Mouse (Mus musculus): ENCODE measurements around the gene Stmn3.
"Not testable (repeated sequence)": the region's sequence is repeated elsewhere in the genome, so short reads cannot be mapped to it uniquely, and the experiment has no call there.

Stmn3 gene
- long read RNA-seq, experiment 1, transcript Stmn3-201 (5 exons, 1,136 nt): major isoform, 26 of 27 reads
- long read RNA-seq, experiment 1, partial matches to known transcripts: 0 of 27 reads
- long read RNA-seq, experiment 1, other reads (novel, unspliced or antisense): 1 of 27 reads
- long read RNA-seq, experiment 2, transcript Stmn3-201 (5 exons, 1,136 nt): major isoform, 28 of 33 reads
- long read RNA-seq, experiment 2, partial matches to known transcripts: 2 of 33 reads
- long read RNA-seq, experiment 2, other reads (novel, unspliced or antisense): 3 of 33 reads

DNA sequence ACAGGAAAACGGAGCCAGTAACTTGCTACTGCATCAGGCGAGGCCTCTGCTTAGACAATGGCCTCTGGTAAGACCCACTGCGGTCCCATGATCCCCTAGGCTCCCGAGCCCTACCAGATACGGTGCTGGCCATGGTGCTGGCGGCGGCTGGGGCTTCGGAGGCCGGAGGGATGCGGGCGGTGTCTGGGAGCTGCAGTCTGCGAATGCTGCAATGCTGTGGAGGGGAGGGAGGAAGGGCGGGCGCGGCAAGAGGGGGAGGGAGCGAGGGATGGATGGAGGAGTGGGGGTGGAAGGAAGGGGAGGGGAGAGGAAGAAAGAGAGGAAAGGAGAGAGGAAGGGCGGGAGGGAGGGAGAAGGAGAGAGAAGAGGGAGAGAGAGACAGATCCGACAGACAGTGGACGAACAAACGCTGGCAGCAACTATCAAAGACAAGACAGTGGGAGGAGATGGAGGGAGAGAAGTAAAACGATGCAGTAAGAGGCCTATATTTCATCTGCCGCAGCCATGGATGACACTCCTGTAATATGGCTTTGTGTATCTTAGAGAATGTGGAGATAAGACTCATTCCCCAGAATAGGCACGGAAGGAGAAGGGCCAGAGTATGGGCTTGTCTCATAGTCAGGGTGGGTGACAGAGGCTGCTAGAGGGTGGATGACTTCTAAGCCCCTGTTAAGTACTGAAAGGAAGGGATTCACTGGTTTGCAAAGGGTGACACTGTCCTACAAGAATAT, at the start of gene Stmn3:
Stmn3 (minus strand) TSS at position 421 of the 731 bp plus-strand sequence.
- intact Hi-C loops (cut with DNase I): no loop called here

- intact Hi-C loops (cut with DNase I): no loop called here
Observed at GRCm38 (mm10) chr2:181363946-181364345, 49.6 kb upstream of the Stmn3 start.

- intact Hi-C loops (cut with DNase I): no loop called here
Observed at GRCm38 (mm10) chr2:181356780-181357179, 42.5 kb upstream of the Stmn3 start.

DNA sequence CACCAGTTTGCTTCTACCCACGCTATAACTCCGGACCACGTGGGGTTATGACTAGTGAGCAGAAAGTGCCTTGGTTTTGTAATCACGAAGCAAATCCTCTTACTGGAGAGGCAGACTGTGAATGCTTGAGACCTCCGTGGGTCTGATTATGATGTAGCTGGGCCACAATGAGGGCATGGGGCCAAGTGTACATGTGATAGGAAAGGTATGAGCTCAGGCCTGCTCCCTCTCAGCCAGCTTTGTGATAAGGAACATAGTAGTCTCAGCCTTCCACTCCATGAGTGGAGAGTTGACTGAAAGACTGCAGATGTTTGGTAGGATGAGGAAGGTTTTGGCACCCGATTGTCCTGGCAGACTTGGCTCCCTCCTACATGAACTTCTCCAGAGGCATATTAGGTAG, 28.5 kb upstream of the Stmn3 start:
- intact Hi-C loops (cut with DNase I): no loop called here

DNA sequence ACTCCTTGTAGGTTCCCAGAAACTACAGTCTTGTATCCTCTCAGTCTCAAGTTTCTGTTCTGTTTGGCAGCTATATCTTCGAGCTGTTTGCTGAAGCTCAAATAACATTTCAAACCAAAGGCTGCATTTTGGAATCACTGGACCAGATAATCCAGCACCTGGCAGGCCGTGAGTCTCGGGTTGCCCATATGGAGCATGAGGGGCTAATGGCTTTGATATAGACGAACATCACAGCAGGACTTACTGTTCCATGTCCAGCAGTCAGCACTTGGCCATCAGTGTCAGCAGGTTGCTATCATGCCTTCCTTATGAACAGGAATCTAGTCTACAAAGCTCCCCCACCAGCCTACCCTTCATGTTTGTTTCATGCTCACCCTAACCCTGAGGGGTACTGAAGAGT, 26.1 kb upstream of the Stmn3 start:
- intact Hi-C loops (cut with DNase I): no loop called here

- intact Hi-C loops (cut with DNase I): loop anchor here (2.0 kb wide), 1 partner anchor 147 kb away; the partner anchor contains the start of gene Ppdpf
Observed at GRCm38 (mm10) chr2:181334023-181334422, 19.7 kb upstream of the Stmn3 start.

- intact Hi-C loops (cut with DNase I): no loop called here
Observed at GRCm38 (mm10) chr2:181332542-181332941, 18.2 kb upstream of the Stmn3 start.

GRCm38 (mm10) chr2:181326098-181326497, 11.8 kb upstream of the Stmn3 start:
- intact Hi-C loops (cut with DNase I): no loop called here

GRCm38 (mm10) chr2:181322136-181322535, 7.8 kb upstream of the Stmn3 start:
- intact Hi-C loops (cut with DNase I): no loop called here

DNA sequence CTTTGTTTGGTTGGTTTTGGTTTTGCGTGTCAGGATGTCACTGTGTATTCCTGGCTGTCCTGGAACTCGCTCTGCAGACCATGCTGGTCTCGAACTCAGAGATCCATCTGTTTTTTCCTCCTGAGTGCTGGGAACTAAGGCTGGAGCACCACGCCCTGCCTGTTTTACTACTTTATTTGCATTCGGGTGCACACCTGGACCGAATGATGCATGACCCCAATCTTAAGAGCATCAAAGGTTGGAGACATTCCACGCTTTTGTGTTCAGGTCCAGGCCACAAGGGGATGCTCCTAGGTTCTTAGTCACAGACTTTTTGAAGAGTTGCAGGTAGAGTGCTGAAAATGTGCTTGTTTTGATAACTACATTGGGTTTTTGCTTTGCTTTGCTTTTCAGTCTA, 5.8 kb upstream of the Stmn3 start:
- intact Hi-C loops (cut with DNase I): no loop called here

GRCm38 (mm10) chr2:181319248-181320102, 5.2 kb upstream of the Stmn3 start, which contains the start of gene Rtel1:
TSS of gene Rtel1 (plus strand) at chr2:181319739.
- intact Hi-C loops (cut with DNase I): no loop called here

GRCm38 (mm10) chr2:181313344-181314079, 788 bp downstream of the Stmn3 start:
- intact Hi-C loops (cut with DNase I): no loop called here

DNA sequence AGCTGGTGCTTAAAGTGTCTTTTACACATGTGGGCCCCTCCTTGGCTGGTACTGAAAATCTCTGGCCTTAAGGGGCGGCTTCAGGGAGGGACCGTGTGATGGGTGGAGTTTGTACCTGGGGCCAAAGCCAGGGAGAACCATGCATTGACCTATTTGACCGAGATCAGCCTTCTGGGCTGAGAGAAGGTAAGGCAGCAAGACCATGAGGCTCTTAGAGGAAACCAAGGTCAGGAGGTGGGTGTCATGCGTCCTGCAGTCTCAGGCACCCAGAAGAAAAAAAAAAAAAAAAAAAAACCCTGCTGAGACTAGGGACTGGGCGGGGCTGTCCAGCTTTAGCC, 1.3 kb downstream of the Stmn3 start:
- intact Hi-C loops (cut with DNase I): no loop called here

- intact Hi-C loops (cut with DNase I): no loop called here
Observed at GRCm38 (mm10) chr2:181312435-181312834, 1.9 kb downstream of the Stmn3 start.

GRCm38 (mm10) chr2:181307144-181307804, 7.0 kb downstream of the Stmn3 start:
- intact Hi-C loops (cut with DNase I): no loop called here

DNA sequence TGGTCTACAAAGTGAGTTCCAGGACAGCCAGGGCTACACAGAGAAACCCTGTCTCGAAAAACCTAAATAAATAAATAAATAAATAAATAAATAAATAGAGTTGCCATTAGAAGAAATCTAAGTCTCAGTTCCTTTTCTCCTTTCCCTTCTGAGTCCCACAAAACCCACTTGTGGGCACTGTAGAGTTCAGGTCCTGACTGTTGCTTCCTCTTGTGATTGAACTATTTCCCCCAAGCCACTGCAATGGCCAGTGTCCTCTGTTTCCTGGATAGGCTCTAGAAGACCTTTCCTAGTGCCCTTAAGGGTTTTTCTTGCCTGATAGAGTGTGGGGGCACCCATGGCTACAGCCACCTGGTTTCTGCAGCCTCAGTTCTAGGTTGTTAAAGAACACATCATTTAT, 9.4 kb downstream of the Stmn3 start:
- intact Hi-C loops (cut with DNase I): no loop called here

DNA sequence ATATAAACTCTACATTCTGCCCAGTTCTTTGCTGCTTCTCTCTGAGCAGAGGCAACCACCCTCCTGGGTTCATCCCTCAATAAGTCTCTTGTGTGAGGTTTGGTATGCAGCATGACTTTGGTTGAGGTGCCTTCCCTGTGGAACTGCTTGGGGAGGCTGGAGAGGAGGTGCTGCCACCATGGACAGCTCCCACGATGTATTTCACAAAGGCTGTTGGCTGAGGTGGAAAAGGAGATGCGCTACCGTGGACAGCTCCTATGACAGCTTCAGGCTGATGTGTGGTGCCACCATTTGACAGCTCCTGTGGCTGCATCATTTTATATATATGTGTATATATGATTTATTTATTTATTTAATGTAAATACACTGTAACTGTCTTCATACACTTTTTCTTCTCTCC, 12.3 kb downstream of the Stmn3 start:
- intact Hi-C loops (cut with DNase I): no loop called here

GRCm38 (mm10) chr2:181290937-181291336, 23.4 kb downstream of the Stmn3 start:
- intact Hi-C loops (cut with DNase I): no loop called here

DNA sequence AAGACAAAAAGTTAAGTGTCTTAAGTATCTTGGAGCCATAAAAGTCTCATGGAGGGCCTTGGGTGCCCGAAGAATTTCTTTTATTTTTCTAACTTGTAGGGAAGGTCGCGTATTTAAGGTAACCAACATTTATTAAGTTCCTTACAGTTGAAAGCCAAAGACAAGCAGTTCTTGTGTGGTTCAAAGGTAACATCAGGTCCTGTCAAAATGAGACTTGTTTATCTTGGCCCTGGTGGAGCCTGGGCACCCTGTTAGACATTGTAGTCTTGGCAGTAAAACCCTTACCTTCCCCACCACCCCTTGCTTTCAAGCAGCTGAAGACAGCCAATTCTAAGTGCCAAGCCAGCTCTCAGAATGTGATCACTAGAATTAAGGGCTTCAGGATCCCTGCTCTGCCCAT, 25.6 kb downstream of the Stmn3 start:
- intact Hi-C loops (cut with DNase I): no loop called here

- intact Hi-C loops (cut with DNase I): not testable (repeated sequence)
Observed at GRCm38 (mm10) chr2:181287958-181288350, 26.3 kb downstream of the Stmn3 start, which contains the start of gene Gmeb2. TSS of gene Gmeb2 (minus strand) at chr2:181288035.

Data from adrenal gland (tissue).